Mouse (Mus musculus) liver, embryonic 16.5 days (tissue): ENCODE results near the gene Cand1. TPM values are rescaled to one million over a fixed set of nuclear protein-coding genes. Genes with fewer than 3 reads are reported as not detected.

Source experiments
- ATAC-seq: fragments of 200-750 bp; cut with Nextera tagmentation; 2 replicates; pipeline ENCODE4 v1.8.0; 2017; ENCODE audit warnings: low read depth, mild to moderate bottlenecking, moderate number of reproducible peaks, moderate library complexity
- H3K27ac ChIP-seq: fragments of 300-500 bp; sonication (generic); 2 replicates; pipeline ENCODE4 v1.5.1; 2014; ENCODE audit warnings: mild to moderate bottlenecking, low read length
- H3K27me3 ChIP-seq: fragments of 300-500 bp; sonication (generic); 2 replicates; pipeline ENCODE4 v1.6.1; 2014; ENCODE audit warnings: low read depth, low read length, mixed read lengths; ENCODE audit not compliant: control insufficient read depth, insufficient read depth
- H3K36me3 ChIP-seq: fragments of 300-500 bp; sonication (generic); 2 replicates; pipeline ENCODE4 v1.6.1; 2014; ENCODE audit warnings: mild to moderate bottlenecking; ENCODE audit not compliant: control insufficient read depth, insufficient read depth
- H3K4me1 ChIP-seq: fragments of 300-500 bp; sonication (generic); 2 replicates; pipeline ENCODE4 v1.6.1; 2014; ENCODE audit warnings: low read depth, low read length, mixed read lengths; ENCODE audit not compliant: control insufficient read depth
- H3K4me2 ChIP-seq: fragments of 300-500 bp; sonication (generic); 2 replicates; pipeline ENCODE4 v1.6.1; 2014; ENCODE audit warnings: low read depth, low read length, mixed read lengths
- H3K4me3 ChIP-seq: fragments of 300-500 bp; sonication (generic); 2 replicates; pipeline ENCODE4 v1.5.1; 2014; ENCODE audit warnings: low read depth, mild to moderate bottlenecking, low read length
- H3K9ac ChIP-seq: fragments of 300-500 bp; sonication (generic); 2 replicates; pipeline ENCODE4 v1.6.1; 2014; ENCODE audit warnings: low read depth, low read length
- H3K9me3 ChIP-seq: fragments of 300-500 bp; sonication (generic); replicated peaks from 2 replicates; pipeline ENCODE4 v1.6.1; 2016; ENCODE audit warnings: low read length; ENCODE audit not compliant: control insufficient read depth
- WGBS: fragments of 180-500 bp; shearing (Covaris S2); extraction: QIAGEN DNeasy Blood & Tissue Kit; methylation state at CpG from one replicate; pipeline ENCODE4 v1.1.7; 2014; ENCODE audit not compliant: insufficient replicate concordance; 5-methylcytosine and 5-hydroxymethylcytosine counted together
- polyA plus RNA-seq: library from polyadenylated mRNA; unstranded; fragments of >200 nt; fragmentation: Nextera tagmentation; extraction: Ambion mirVana; gene quantifications from 2 replicates; pipeline ENCODE4 v1.2.1, GENCODE M21; 2015

Gene Cand1
- polyA plus RNA-seq, 1 experiment from 2014 or later: 12.4 TPM

- H3K9me3 ChIP-seq: no peaks in the 10 kb centered on the region
- no peak overlapping the region for H3K4me3 ChIP-seq
- H3K27me3 ChIP-seq: no peaks in the 10 kb centered on the region
- ATAC-seq: peak; percentile 63; the same call in 1 of the 2 replicates
- no peak overlapping the region for H3K27ac ChIP-seq
- H3K4me1 ChIP-seq: no peaks in the 10 kb centered on the region
- H3K9ac ChIP-seq: no peak overlapping the region
- H3K4me2 ChIP-seq: no peak overlapping the region
- no peaks in the 10 kb centered on the region for H3K36me3 ChIP-seq
- 56% methylated on average over 8 of the region's 8 CpGs for WGBS
Observed at GRCm38 (mm10) chr10:119161820-119162382, 78.0 kb downstream of the Cand1 start.

GRCm38 (mm10) chr10:119160161-119160560, 79.7 kb downstream of the Cand1 start:
- no peak overlapping the region for H3K4me2 ChIP-seq
- H3K4me3 ChIP-seq: no peak overlapping the region
- no peak for ATAC-seq
- H3K4me1 ChIP-seq: no peaks in the 10 kb centered on the region
- H3K27me3 ChIP-seq: no peaks in the 10 kb centered on the region
- no peak overlapping the region for H3K9ac ChIP-seq
- no peaks in the 10 kb centered on the region for H3K9me3 ChIP-seq
- no peak overlapping the region for H3K27ac ChIP-seq
- no peaks in the 10 kb centered on the region for H3K36me3 ChIP-seq
- 62% methylated on average over 6 of the region's 6 CpGs for WGBS

GRCm38 (mm10) chr10:119149261-119149660, 90.6 kb downstream of the Cand1 start:
- no peak for ATAC-seq
- WGBS: 60% methylated on average over 4 of the region's 4 CpGs
- H3K36me3 ChIP-seq: no peaks in the 10 kb centered on the region
- H3K27me3 ChIP-seq: no peaks in the 10 kb centered on the region
- no peak overlapping the region for H3K4me2 ChIP-seq
- H3K4me1 ChIP-seq: no peaks in the 10 kb centered on the region
- no peak overlapping the region for H3K9ac ChIP-seq
- no peak overlapping the region for H3K4me3 ChIP-seq
- H3K9me3 ChIP-seq: no peaks in the 10 kb centered on the region
- H3K27ac ChIP-seq: no peak overlapping the region

Other genes with a start within 250 kb of the Cand1 start
- 0.50 and 0.55 TPM in 2 replicates for gene Grip1, start 213.8 kb upstream of the Cand1 start, polyA plus RNA-seq